8 mouse cellular contexts compared by ENCODE assay signal in the genomic region with DNA sequence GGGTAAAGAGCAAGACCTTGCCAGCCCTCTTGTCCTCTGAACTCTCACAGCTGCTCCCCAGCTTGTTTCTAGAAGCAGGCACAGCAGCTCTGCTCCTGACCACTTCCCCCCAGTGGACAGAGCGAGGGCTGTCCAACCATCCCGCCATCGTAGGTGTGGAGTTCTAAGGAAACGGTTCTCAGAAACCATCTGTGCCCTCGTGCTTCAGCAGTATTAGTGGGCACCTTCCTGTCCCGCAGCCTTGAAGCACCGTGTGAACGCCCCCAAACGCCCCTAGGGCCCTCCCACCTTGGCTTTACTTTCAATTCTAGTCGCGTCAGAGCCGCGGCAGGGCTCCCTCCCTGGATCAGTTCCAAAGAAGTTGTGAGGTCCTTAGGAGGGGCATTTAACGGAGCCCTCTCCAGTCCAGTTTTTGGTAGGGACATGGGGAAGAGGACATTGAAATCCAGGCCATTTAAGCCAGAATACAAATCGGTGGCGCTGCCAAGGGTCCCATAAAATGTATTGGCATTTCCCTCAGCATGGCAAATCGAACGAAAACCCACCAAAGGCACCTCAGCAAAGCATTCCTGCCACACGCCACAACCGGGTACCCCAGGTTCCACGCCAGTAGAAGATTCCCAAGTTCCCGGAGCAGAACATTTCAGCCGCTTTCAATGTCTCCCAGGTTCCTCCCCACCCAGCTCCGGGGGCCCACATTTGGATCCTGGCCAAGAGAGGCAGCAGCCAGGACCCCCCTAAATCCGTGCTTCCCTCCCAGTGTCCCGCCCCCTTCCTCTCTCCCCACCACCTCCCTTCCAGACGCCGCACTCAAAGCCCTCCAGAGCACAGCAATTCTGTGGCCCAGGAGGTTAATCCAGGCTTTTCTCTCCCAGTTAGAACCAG. TPM values are rescaled to one million over a fixed set of nuclear protein-coding genes. Genes with fewer than 3 reads are reported as not detected.
DNase-seq lines count a peak whose midpoint lies in the region; ATAC-seq and TF ChIP-seq lines count a peak whose summit lies in the region.

No protein-coding gene starts in this region.

- H3K9me3 ChIP-seq in ES-Bruce4 (replicated peaks; ENCODE audit: control insufficient read depth, insufficient read depth, low read length, poor library complexity, severe bottlenecking), result no peaks in the 10 kb centered on the region
- H3K9me3 ChIP-seq in forebrain, embryonic 12.5 days, result no peaks in the 10 kb centered on the region
- no peaks in the 10 kb centered on the region for H3K9me3 ChIP-seq in midbrain, embryonic 10.5 days (replicated peaks)
- H3K9me3 ChIP-seq in stomach, postnatal 0 days (ENCODE audit: control insufficient read depth, low read length), result no peaks in the 10 kb centered on the region

- WGBS in forebrain, embryonic 12.5 days, result under 1% methylated on average over 28 of the region's 28 CpGs
- WGBS in midbrain, embryonic 10.5 days, result under 1% methylated on average over 28 of the region's 28 CpGs
- WGBS in stomach, postnatal 0 days, result under 1% methylated on average over 28 of the region's 28 CpGs

- peak overlapping the region; percentile 94 for H3K4me2 ChIP-seq in forebrain, embryonic 12.5 days
- H3K4me2 ChIP-seq in stomach, postnatal 0 days (replicated peaks; ENCODE audit: low read depth), result peak overlapping the region; percentile 92

- no peak for TF ChIP-seq CTCF in ES-Bruce4 (IDR thresholded peaks at IDR 0.05; ENCODE audit: low read depth, low read length)
- peak; percentile 59 for TF ChIP-seq CTCF in stomach, postnatal 0 days (IDR thresholded peaks at IDR 0.05; ENCODE audit: low read depth)

- H3K4me3 ChIP-seq in ES-Bruce4 (ENCODE audit: low read depth, low read length), result peak overlapping the region; percentile 59
- H3K4me3 ChIP-seq in forebrain, embryonic 12.5 days (replicated peaks), result peak overlapping the region; percentile 73
- peak overlapping the region; percentile 81 for H3K4me3 ChIP-seq in midbrain, embryonic 10.5 days
- peak overlapping the region; percentile 53 for H3K4me3 ChIP-seq in stomach, postnatal 0 days (ENCODE audit: low read depth, low read length)

- peak; percentile 1; the same call in 1 of the 2 replicates for ATAC-seq in forebrain, embryonic 12.5 days (ENCODE audit: low FRiP score)
- peak; percentile 41; the same call in 1 of the 2 replicates for ATAC-seq in stomach, postnatal 0 days (ENCODE audit: low FRiP score, low TSS enrichment)

- intact Hi-C loops in heart, postnatal 25 days (cut with DNase I), result loop anchor here (10.0 kb wide), 1 partner anchor 361 kb away; no protein-coding TSS in a partner anchor

- TF ChIP-seq POLR2A in ES-Bruce4 (IDR thresholded peaks at IDR 0.05; ENCODE audit: insufficient read depth, low read length), result no peak

- peaks cover 4% of the 10 kb centered on the region for H3K27me3 ChIP-seq in ES-Bruce4 (ENCODE audit: control insufficient read depth, insufficient read depth, low read length, poor library complexity, severe bottlenecking)
- peaks cover 15% of the 10 kb centered on the region; the same call in 1 of the 2 replicates for H3K27me3 ChIP-seq in forebrain, embryonic 12.5 days
- H3K27me3 ChIP-seq in midbrain, embryonic 10.5 days (ENCODE audit: low read depth, poor library complexity, severe bottlenecking), result peaks cover 32% of the 10 kb centered on the region
- H3K27me3 ChIP-seq in stomach, postnatal 0 days (ENCODE audit: control insufficient read depth, insufficient read depth, low read length), result no peaks in the 10 kb centered on the region

- no peak for TF ChIP-seq EP300 in ES-Bruce4 (IDR thresholded peaks at IDR 0.05; ENCODE audit: insufficient read depth, low read depth, low read length)
- no peak for TF ChIP-seq EP300 in stomach, postnatal 0 days (optimal IDR thresholded peaks at IDR 0.05)

- DNase-seq in adrenal gland, adult 2 months, result peak; percentile 85
- peak; percentile 2 for DNase-seq in heart, postnatal 25 days (ENCODE audit: low spot score)
- DNase-seq in kidney, postnatal 4 days, result peak; percentile 65 to 73
- DNase-seq in midbrain, embryonic 10.5 days (ENCODE audit: low spot score), result peak; percentile 53
- peak; percentile 51 for DNase-seq in stomach, postnatal 0 days (ENCODE audit: low spot score)
- DNase-seq in left cerebral cortex, adult 9 months (ENCODE audit: low spot score in 2 of 2), result no peak

- H3K9ac ChIP-seq in ES-Bruce4 (ENCODE audit: low read depth, poor library complexity, severe bottlenecking), result no peak overlapping the region
- H3K9ac ChIP-seq in forebrain, embryonic 12.5 days, result peak overlapping the region; percentile 74
- H3K9ac ChIP-seq in stomach, postnatal 0 days (ENCODE audit: low read length), result peak overlapping the region; percentile 63

- H3K4me1 ChIP-seq in ES-Bruce4 (ENCODE audit: control insufficient read depth, insufficient read depth, low read length), result no peaks in the 10 kb centered on the region
- H3K4me1 ChIP-seq in forebrain, embryonic 12.5 days, result peaks cover 25% of the 10 kb centered on the region
- H3K4me1 ChIP-seq in midbrain, embryonic 10.5 days, result peaks cover 31% of the 10 kb centered on the region
- no peaks in the 10 kb centered on the region for H3K4me1 ChIP-seq in stomach, postnatal 0 days (replicated peaks; ENCODE audit: control insufficient read depth, insufficient read depth)

- no peaks in the 10 kb centered on the region for H3K36me3 ChIP-seq in ES-Bruce4 (ENCODE audit: control insufficient read depth, insufficient read depth, low read length, poor library complexity, severe bottlenecking)
- H3K36me3 ChIP-seq in forebrain, embryonic 12.5 days (replicated peaks), result no peaks in the 10 kb centered on the region
- H3K36me3 ChIP-seq in midbrain, embryonic 10.5 days, result no peaks in the 10 kb centered on the region
- H3K36me3 ChIP-seq in stomach, postnatal 0 days (ENCODE audit: control insufficient read depth, insufficient read depth, low read length), result no peaks in the 10 kb centered on the region

- H3K27ac ChIP-seq in ES-Bruce4 (ENCODE audit: insufficient read depth, low read length), result no peak overlapping the region
- H3K27ac ChIP-seq in forebrain, embryonic 12.5 days, result no peak overlapping the region
- H3K27ac ChIP-seq in midbrain, embryonic 10.5 days (replicated peaks), result peak overlapping the region; percentile 90
- no peak overlapping the region for H3K27ac ChIP-seq in stomach, postnatal 0 days (replicated peaks)

RNA-seq across cellular contexts. Expression of a gene that starts 1.5 kb away (rescaled TPM):
- 0.23 and 0.33 TPM in 2 replicates for polyA plus RNA-seq in ES-Bruce4 (2011; ENCODE audit: insufficient read depth, insufficient read length, low read depth, missing spikeins)
- total RNA-seq in adrenal gland, adult 2 months (2021), result 100 to 1,000 TPM; 145 to 165 TPM
- 47.6 and 62.0 TPM in 2 replicates for polyA plus RNA-seq in adrenal gland, adult 2 months (2012; rRNA removed)
- 10.6 and 12.5 TPM in 2 replicates for polyA plus RNA-seq in forebrain, embryonic 12.5 days (2016; fragmentation: Nextera tagmentation; extraction: Ambion mirVana)
- 1 to 10 TPM; 2.6 to 2.9 TPM for total RNA-seq in heart, postnatal 25 days (2021)
- 6.6 and 7.3 TPM in 2 replicates for polyA plus RNA-seq in midbrain, embryonic 10.5 days (2016; fragmentation: Nextera tagmentation; extraction: Ambion mirVana)
- 4.2 and 4.3 TPM in 2 replicates for polyA plus RNA-seq in stomach, postnatal 0 days (2015; fragmentation: Nextera tagmentation; extraction: Ambion mirVana)

Comparison
In these comparisons a context has a peak if more than half of its experiments do, and no peak if none do; other contexts are left out.
1. DNase-seq: peak in adrenal gland, adult 2 months (single experiment), heart, postnatal 25 days (single experiment), kidney, postnatal 4 days (2 of 2), midbrain, embryonic 10.5 days (single experiment) and stomach, postnatal 0 days (single experiment); none in left cerebral cortex, adult 9 months (0 of 2).
2. Peak in every context shown above with its lines, with median percentiles within 50 percentile points of each other: H3K4me3 ChIP-seq.